Mouse (Mus musculus): ENCODE data around the gene Pcsk1n. TPM values are rescaled to one million over a fixed set of nuclear protein-coding genes. Genes with fewer than 3 reads are reported as not detected.
"Not testable (repeated sequence)": the region's sequence is repeated elsewhere in the genome, so short reads cannot be mapped to it uniquely, and the experiment has no call there.

The Pcsk1n gene
- polyA plus RNA-seq, 1 experiment: not detected

- 90% methylated on average over 5 of the region's 5 CpGs for WGBS
- Histone ChIP-seq H3K4me3 (ENCODE audit: insufficient read depth, low read depth, low read length) (no peak overlapping the region), H3K27ac (ENCODE audit: insufficient read depth, low read depth, low read length) (no peak overlapping the region), H3K4me1 (ENCODE audit: control insufficient read depth, insufficient read depth, low read length) (no peaks in the 10 kb centered on the region)
- no peak for TF ChIP-seq POLR2A (IDR thresholded peaks at IDR 0.05; ENCODE audit: insufficient read depth, low read depth, low read length)
- TF ChIP-seq CTCF (IDR thresholded peaks at IDR 0.05; ENCODE audit: insufficient read depth, low read depth, low read length): no peak
These were observed 15.2 kb upstream of the Pcsk1n start for GRCm38 (mm10) chrX:7904441-7904840.

GRCm38 (mm10) chrX:7907735-7908134 lies 11.9 kb upstream of the Pcsk1n start, which contains the start of gene Gm10491:
Gene Gm10491, minus strand, starts transcription at chrX:7907835.
- 86% methylated on average over 5 of the region's 5 CpGs for WGBS
- H3K4me3 ChIP-seq (ENCODE audit: insufficient read depth, low read depth, low read length): no peak within 1 kb of the TSS
- TF ChIP-seq CTCF (IDR thresholded peaks at IDR 0.05; ENCODE audit: insufficient read depth, low read depth, low read length) (no peak), POLR2A (IDR thresholded peaks at IDR 0.05; ENCODE audit: insufficient read depth, low read depth, low read length) (no peak)
- H3K4me1 ChIP-seq (ENCODE audit: control insufficient read depth, insufficient read depth, low read length): peaks cover 3% of the 10 kb centered on the region; the same call in 1 of the 2 replicates
- no peak within 1 kb of the TSS for H3K27ac ChIP-seq (ENCODE audit: insufficient read depth, low read depth, low read length)

GRCm38 (mm10) chrX:7909242-7909641 lies 10.4 kb upstream of the Pcsk1n start, which contains the start of gene Gm10490:
Gene Gm10490, plus strand, starts transcription at chrX:7909542.
- WGBS: 95% methylated on average over 4 of the region's 4 CpGs
- H3K4me3 ChIP-seq (ENCODE audit: insufficient read depth, low read depth, low read length); H3K27ac ChIP-seq (ENCODE audit: insufficient read depth, low read depth, low read length); H3K4me1 ChIP-seq (ENCODE audit: control insufficient read depth, insufficient read depth, low read length): not testable (repeated sequence)

- Histone ChIP-seq H3K4me3 (ENCODE audit: insufficient read depth, low read depth, low read length) (no peak overlapping the region), H3K4me1 (ENCODE audit: control insufficient read depth, insufficient read depth, low read length) (peaks cover 3% of the 10 kb centered on the region; the same call in 1 of the 2 replicates), H3K27ac (ENCODE audit: insufficient read depth, low read depth, low read length) (no peak overlapping the region)
- TF ChIP-seq POLR2A (IDR thresholded peaks at IDR 0.05; ENCODE audit: insufficient read depth, low read depth, low read length): no peak
- TF ChIP-seq CTCF (IDR thresholded peaks at IDR 0.05; ENCODE audit: insufficient read depth, low read depth, low read length): no peak
- WGBS: 43% methylated on average over 6 of the region's 6 CpGs
These were observed 9.1 kb upstream of the Pcsk1n start for GRCm38 (mm10) chrX:7910473-7910872.

- not testable (repeated sequence) for H3K4me3 ChIP-seq (ENCODE audit: insufficient read depth, low read depth, low read length); H3K4me1 ChIP-seq (ENCODE audit: control insufficient read depth, insufficient read depth, low read length); H3K27ac ChIP-seq (ENCODE audit: insufficient read depth, low read depth, low read length)
- WGBS: 31% methylated on average over 3 of the region's 3 CpGs
These were observed 4.0 kb upstream of the Pcsk1n start for GRCm38 (mm10) chrX:7915669-7916068.

- peaks cover 12% of the 10 kb centered on the region; the same call in 1 of the 2 replicates for H3K4me1 ChIP-seq (ENCODE audit: control insufficient read depth, insufficient read depth, low read length)
These were observed 1.7 kb upstream of the Pcsk1n start for GRCm38 (mm10) chrX:7917960-7918359.

GRCm38 (mm10) chrX:7922032-7922431 lies 2.4 kb downstream of the Pcsk1n start:
- H3K4me1 ChIP-seq (ENCODE audit: control insufficient read depth, insufficient read depth, low read length): peaks cover 13% of the 10 kb centered on the region; the same call in 1 of the 2 replicates
- 18% methylated on average over 48 of the region's 48 CpGs for WGBS
- H3K4me3 ChIP-seq (ENCODE audit: insufficient read depth, low read depth, low read length): peak overlapping the region; percentile 44
- no peak overlapping the region for H3K27ac ChIP-seq (ENCODE audit: insufficient read depth, low read depth, low read length)
- TF ChIP-seq POLR2A (IDR thresholded peaks at IDR 0.05; ENCODE audit: insufficient read depth, low read depth, low read length): no peak
- no peak for TF ChIP-seq CTCF (IDR thresholded peaks at IDR 0.05; ENCODE audit: insufficient read depth, low read depth, low read length)

More at GRCm38 (mm10) chrX:7917960-7918359, 1.7 kb upstream of the Pcsk1n start:
- H3K27ac ChIP-seq (ENCODE audit: insufficient read depth, low read depth, low read length); H3K4me3 ChIP-seq (ENCODE audit: insufficient read depth, low read depth, low read length): not testable (repeated sequence)
- 77% methylated on average over 6 of the region's 6 CpGs for WGBS

GRCm38 (mm10) chrX:7926266-7926665 lies 6.6 kb downstream of the Pcsk1n start:
- no peak overlapping the region for H3K4me3 ChIP-seq (ENCODE audit: insufficient read depth, low read depth, low read length)
- TF ChIP-seq CTCF (IDR thresholded peaks at IDR 0.05; ENCODE audit: insufficient read depth, low read depth, low read length) (no peak), POLR2A (IDR thresholded peaks at IDR 0.05; ENCODE audit: insufficient read depth, low read depth, low read length) (no peak)
- 80% methylated on average over 6 of the region's 6 CpGs for WGBS
- no peak overlapping the region for H3K27ac ChIP-seq (ENCODE audit: insufficient read depth, low read depth, low read length)
- peaks cover 13% of the 10 kb centered on the region; the same call in 1 of the 2 replicates for H3K4me1 ChIP-seq (ENCODE audit: control insufficient read depth, insufficient read depth, low read length)

- WGBS: 57% methylated on average over 10 of the region's 10 CpGs
- no peak overlapping the region for H3K4me3 ChIP-seq (ENCODE audit: insufficient read depth, low read depth, low read length)
- no peak overlapping the region for H3K27ac ChIP-seq (ENCODE audit: insufficient read depth, low read depth, low read length)
- peaks cover 10% of the 10 kb centered on the region; the same call in 1 of the 2 replicates for H3K4me1 ChIP-seq (ENCODE audit: control insufficient read depth, insufficient read depth, low read length)
- no peak for TF ChIP-seq CTCF (IDR thresholded peaks at IDR 0.05; ENCODE audit: insufficient read depth, low read depth, low read length)
These were observed 7.5 kb downstream of the Pcsk1n start for GRCm38 (mm10) chrX:7927116-7927515.

GRCm38 (mm10) chrX:7928270-7928790 lies 8.7 kb downstream of the Pcsk1n start, which contains the start of gene Eras:
Gene Eras, minus strand, starts transcription at chrX:7928607.
- no peaks in the 10 kb centered on the region for H3K4me1 ChIP-seq (ENCODE audit: control insufficient read depth, insufficient read depth, low read length)
- H3K27ac ChIP-seq (ENCODE audit: insufficient read depth, low read depth, low read length): no peak within 1 kb of the TSS
- WGBS: 33% methylated on average over 19 of the region's 19 CpGs
- TF ChIP-seq POLR2A (IDR thresholded peaks at IDR 0.05; ENCODE audit: insufficient read depth, low read depth, low read length) (no peak), CTCF (IDR thresholded peaks at IDR 0.05; ENCODE audit: insufficient read depth, low read depth, low read length) (no peak)
- H3K4me3 ChIP-seq (ENCODE audit: insufficient read depth, low read depth, low read length): no peak within 1 kb of the TSS

All from olfactory bulb, adult 2 months (tissue).